Mouse (Mus musculus) cortical plate, adult 2 months (tissue): Measurements from ENCODE around the gene Kirrel3.

Experiments
- CTCF ChIP-seq: fragments of 200-500 bp; IDR thresholded peaks from 2 replicates; pipeline ENCODE4 v1.5.1; 2011; ENCODE audit warnings: mild to moderate bottlenecking, control low read depth, low read length; ENCODE audit not compliant: insufficient read depth; ENCODE audit errors: extremely low read depth
- POLR2A ChIP-seq: fragments of 200-500 bp; IDR thresholded peaks from 2 replicates; pipeline ENCODE4 v1.6.1; 2011; ENCODE audit warnings: mild to moderate bottlenecking, low read length, control low read depth; ENCODE audit not compliant: insufficient read depth; ENCODE audit errors: extremely low read depth

- TF ChIP-seq CTCF (no peak), POLR2A (no peak)
These were observed 266.5 kb downstream of the Kirrel3 start for GRCm38 (mm10) chr9:34752076-34752800.
